Mouse (Mus musculus) ES-E14 (cell line): Measurements from ENCODE around the gene Tada3. TPM values are rescaled to one million over a fixed set of nuclear protein-coding genes. Genes with fewer than 3 reads are reported as not detected.
A peak's percentile ranks its signal among the peaks of the same experiment; 100 is the strongest.

ENCODE experiments used
- DNase-seq: peaks from one replicate; pipeline ENCODE4 v3.0.0-alpha.2; 2013; ENCODE audit warnings: low read depth, low spot score
- H3K27ac ChIP-seq: 2 replicates; pipeline ENCODE4 v1.5.1; 2012; ENCODE audit warnings: low read depth, mild to moderate bottlenecking, low read length, moderate library complexity, mixed read lengths; ENCODE audit not compliant: poor library complexity, insufficient read depth, severe bottlenecking
- H3K36me3 ChIP-seq: 2 replicates; pipeline ENCODE4 v1.6.1; 2012; ENCODE audit warnings: mild to moderate bottlenecking, low read length, moderate library complexity, mixed read lengths; ENCODE audit not compliant: control insufficient read depth, poor library complexity, insufficient read depth, severe bottlenecking
- H3K4me1 ChIP-seq, 2 experiments: fragments of 150-350 bp in 1 of 2; sonication (generic) in 1 of 2; 2 replicates each; pipeline ENCODE4 v1.6.1; 2012; ENCODE audit warnings: low read length in 2 of 2, mild to moderate bottlenecking in 1 of 2, mixed read lengths in 1 of 2; ENCODE audit not compliant: control insufficient read depth in 2 of 2, insufficient read depth in 2 of 2, poor library complexity in 1 of 2
- H3K4me3 ChIP-seq, 2 experiments: fragments of 150-350 bp in 1 of 2; sonication (generic) in 1 of 2; 2 replicates each; pipeline ENCODE4 v1.5.1; 2012; ENCODE audit warnings: low read length in 2 of 2, low read depth in 1 of 2, mild to moderate bottlenecking in 1 of 2, mixed read lengths in 1 of 2; ENCODE audit not compliant: insufficient read depth in 1 of 2, poor library complexity in 1 of 2, severe bottlenecking in 1 of 2
- H3K9ac ChIP-seq: 2 replicates; pipeline ENCODE4 v1.6.1; 2012; ENCODE audit warnings: low read depth, mild to moderate bottlenecking, low read length, mixed read lengths; ENCODE audit not compliant: poor library complexity, insufficient read depth, severe bottlenecking
- H3K9me3 ChIP-seq: fragments of 150-350 bp; sonication (generic); 2 replicates; pipeline ENCODE4 v1.6.1; 2012; ENCODE audit warnings: low read depth, mild to moderate bottlenecking, low read length; ENCODE audit not compliant: control insufficient read depth, insufficient read depth
- CHD2 ChIP-seq: IDR thresholded peaks from 2 replicates; pipeline ENCODE4 v1.6.1; 2014; ENCODE audit warnings: mild to moderate bottlenecking, low read depth, low read length, inconsistent platforms
- HCFC1 ChIP-seq: IDR thresholded peaks from 2 replicates; pipeline ENCODE4 v1.6.1; 2012; ENCODE audit warnings: low read length, inconsistent platforms, borderline replicate concordance; ENCODE audit not compliant: insufficient read depth
- MAFK ChIP-seq: IDR thresholded peaks from 2 replicates; pipeline ENCODE4 v1.6.1; 2014; ENCODE audit warnings: mild to moderate bottlenecking, low read depth, low read length, inconsistent platforms; ENCODE audit not compliant: insufficient read depth
- ZC3H11A ChIP-seq: IDR thresholded peaks from 2 replicates; pipeline ENCODE4 v1.6.1; 2012; ENCODE audit warnings: low read depth, mild to moderate bottlenecking, inconsistent platforms, low read length, borderline replicate concordance
- ZNF384 ChIP-seq: IDR thresholded peaks from 2 replicates; pipeline ENCODE4 v1.6.1; 2012; ENCODE audit warnings: low read depth, low read length, inconsistent platforms
- in situ Hi-C, 2 experiments: fragments of 600-800 bp; cut with MboI; formaldehyde crosslinking; loops; one replicate each; pipeline ENCODE4 v1.15.1; 2025; ENCODE audit warnings: low sequenced_read_pairs in 2 of 2, inconsistent platforms in 1 of 2; ENCODE audit not compliant: unreplicated experiment in 2 of 2
- total RNA-seq: library from RNA; depleted of rRNA; stranded (reverse); fragments of 300-350 nt; gene quantifications from 2 replicates; pipeline ENCODE4 v1.2.3, GENCODE M21; 2012

The Tada3 gene
- total RNA-seq, 1 experiment, result 35.3 TPM

- in situ Hi-C loops, result no loop called here
- Histone ChIP-seq H3K4me3 (peak overlapping the region; percentile 59 to 77), H3K4me1 (peaks cover 7% of the 10 kb centered on the region in 2 experiments; a peak in 3 of 4 replicates), H3K36me3 (peaks cover 20% of the 10 kb centered on the region), H3K27ac (no peak overlapping the region), H3K9ac (peak overlapping the region; percentile 78), H3K9me3 (no peaks in the 10 kb centered on the region)
- TF ChIP-seq ZC3H11A, result no peak
- TF ChIP-seq MAFK, result no peak
- no peak for TF ChIP-seq ZNF384
- no peak for TF ChIP-seq HCFC1
- no peak for TF ChIP-seq CHD2
- peak; percentile 38 for DNase-seq
Measured at GRCm38 (mm10) chr6:113392387-113393071, 14.8 kb upstream of the Tada3 start.

GRCm38 (mm10) chr6:113392015-113392386 lies 14.3 kb upstream of the Tada3 start:
- Histone ChIP-seq H3K4me3 (peak overlapping the region; percentile 59 to 77), H3K27ac (no peak overlapping the region), H3K4me1 (peaks cover 4 to 5% of the 10 kb centered on the region in 2 experiments; a peak in 2 of 4 replicates), H3K9me3 (no peaks in the 10 kb centered on the region), H3K36me3 (peaks cover 24% of the 10 kb centered on the region), H3K9ac (peak overlapping the region; percentile 78)
- TF ChIP-seq CHD2 (no peak), ZNF384 (no peak), ZC3H11A (no peak), HCFC1 (no peak), MAFK (no peak)
- DNase-seq, result no peak
- in situ Hi-C loops, result no loop called here

- no peak overlapping the region for H3K27ac ChIP-seq
- H3K36me3 ChIP-seq, result peaks cover 29% of the 10 kb centered on the region
- no peak overlapping the region for H3K4me3 ChIP-seq
- H3K4me1 ChIP-seq, result peaks cover 4 to 5% of the 10 kb centered on the region in 2 experiments; a peak in 2 of 4 replicates
- no peak overlapping the region for H3K9ac ChIP-seq
- DNase-seq, result no peak
- TF ChIP-seq ZC3H11A (no peak), CHD2 (no peak), HCFC1 (no peak), ZNF384 (no peak), MAFK (no peak)
- no peaks in the 10 kb centered on the region for H3K9me3 ChIP-seq
- in situ Hi-C loops, result no loop called here
Measured at GRCm38 (mm10) chr6:113390715-113391114, 13.0 kb upstream of the Tada3 start.

- peak within 1 kb of the TSS; percentile 36; the same call in 1 of the 2 replicates for H3K9ac ChIP-seq
- peaks cover 4 to 5% of the 10 kb centered on the region in 2 experiments; a peak in 2 of 4 replicates for H3K4me1 ChIP-seq
- in situ Hi-C loops, result no loop called here
- no peak within 1 kb of the TSS for H3K27ac ChIP-seq
- H3K9me3 ChIP-seq, result no peaks in the 10 kb centered on the region
- H3K4me3 ChIP-seq, result no peak within 1 kb of the TSS
- no peak for DNase-seq
- peaks cover 45% of the 10 kb centered on the region for H3K36me3 ChIP-seq
- TF ChIP-seq ZNF384 (peak; percentile 75), HCFC1 (no peak)
Measured at GRCm38 (mm10) chr6:113388960-113389359, 11.3 kb upstream of the Tada3 start, which contains the start of gene Ttll3. TSS of gene Ttll3 (plus strand) at chr6:113389260.

GRCm38 (mm10) chr6:113386025-113386424 lies 8.3 kb upstream of the Tada3 start:
- H3K4me3 ChIP-seq, result no peak overlapping the region
- H3K4me1 ChIP-seq, result peaks cover 2 to 4% of the 10 kb centered on the region in 2 experiments; a peak in 2 of 4 replicates
- no peaks in the 10 kb centered on the region for H3K9me3 ChIP-seq
- in situ Hi-C loops, result no loop called here
- DNase-seq, result no peak
- no peak overlapping the region for H3K9ac ChIP-seq
- TF ChIP-seq CHD2 (no peak), MAFK (no peak), ZC3H11A (no peak), ZNF384 (no peak), HCFC1 (no peak)
- peaks cover 64% of the 10 kb centered on the region for H3K36me3 ChIP-seq
- no peak overlapping the region for H3K27ac ChIP-seq
